Mouse (Mus musculus): ENCODE results near the gene Fam187a. TPM values are rescaled to one million over a fixed set of nuclear protein-coding genes. Genes with fewer than 3 reads are reported as not detected.
A peak's percentile ranks its signal among the peaks of the same experiment; 100 is the strongest.

The Fam187a gene
- polyA plus RNA-seq, 1 experiment from 2014 or later: not detected

GRCm38 (mm10) chr11:102896641-102897040 lies 11.7 kb downstream of the Fam187a start:
- Histone ChIP-seq H3K4me2 (no peak overlapping the region), H3K27ac (replicated peaks) (no peak overlapping the region), H3K4me1 (peaks cover 21% of the 10 kb centered on the region), H3K4me3 (replicated peaks) (no peak overlapping the region), H3K9ac (replicated peaks) (no peak overlapping the region), H3K9me3 (replicated peaks) (no peaks in the 10 kb centered on the region), H3K36me3 (no peaks in the 10 kb centered on the region), H3K27me3 (replicated peaks) (peaks cover 53% of the 10 kb centered on the region)
- no peak for ATAC-seq (ENCODE audit: low FRiP score)
- WGBS: 79% methylated on average over 20 of the region's 20 CpGs

- Histone ChIP-seq H3K27me3 (replicated peaks) (peaks cover 40% of the 10 kb centered on the region), H3K4me1 (peaks cover 13% of the 10 kb centered on the region), H3K4me2 (no peak overlapping the region)
These were observed 13.4 kb downstream of the Fam187a start for GRCm38 (mm10) chr11:102898408-102898807.

GRCm38 (mm10) chr11:102900763-102901162 lies 15.8 kb downstream of the Fam187a start, which contains the start of gene Gfap:
Gene Gfap (minus strand): TSS chr11:102900912.
- peaks cover 25% of the 10 kb centered on the region for H3K4me1 ChIP-seq
- H3K9ac ChIP-seq (replicated peaks): no peak within 1 kb of the TSS
- no peak within 1 kb of the TSS for H3K27ac ChIP-seq (replicated peaks)
- no peak within 1 kb of the TSS for H3K4me2 ChIP-seq
- H3K4me3 ChIP-seq (replicated peaks): no peak within 1 kb of the TSS
- peaks cover 18% of the 10 kb centered on the region for H3K27me3 ChIP-seq (replicated peaks)
- 0 out of 2 replicates have a peak, but pooled peaks have one; percentile 45 for ATAC-seq (ENCODE audit: low FRiP score)
- H3K36me3 ChIP-seq: no peaks in the 10 kb centered on the region
- H3K9me3 ChIP-seq (replicated peaks): no peaks in the 10 kb centered on the region
- 11% methylated on average over 7 of the region's 7 CpGs for WGBS

More at GRCm38 (mm10) chr11:102898408-102898807, 13.4 kb downstream of the Fam187a start:
- Histone ChIP-seq H3K36me3 (no peaks in the 10 kb centered on the region), H3K9me3 (replicated peaks) (no peaks in the 10 kb centered on the region), H3K27ac (replicated peaks) (peak overlapping the region; percentile 30; the same call in 1 of the 2 replicates), H3K4me3 (replicated peaks) (no peak overlapping the region), H3K9ac (replicated peaks) (no peak overlapping the region)
- ATAC-seq (ENCODE audit: low FRiP score): peak; percentile 60; the same call in 1 of the 2 replicates
- 63% methylated on average over 9 of the region's 9 CpGs for WGBS

- Histone ChIP-seq H3K4me2 (no peak overlapping the region), H3K9me3 (replicated peaks) (no peaks in the 10 kb centered on the region), H3K36me3 (no peaks in the 10 kb centered on the region), H3K4me3 (replicated peaks) (no peak overlapping the region), H3K4me1 (peaks cover 25% of the 10 kb centered on the region), H3K27me3 (replicated peaks) (peaks cover 14% of the 10 kb centered on the region), H3K27ac (replicated peaks) (no peak overlapping the region), H3K9ac (replicated peaks) (no peak overlapping the region)
- ATAC-seq (ENCODE audit: low FRiP score): no peak
- 72% methylated on average over 4 of the region's 4 CpGs for WGBS
These were observed 16.2 kb downstream of the Fam187a start for GRCm38 (mm10) chr11:102901199-102901598.

GRCm38 (mm10) chr11:102902107-102902506 lies 17.1 kb downstream of the Fam187a start:
- no peak for ATAC-seq (ENCODE audit: low FRiP score)
- peaks cover 9% of the 10 kb centered on the region; the same call in 1 of the 2 replicates for H3K27me3 ChIP-seq (replicated peaks)
- no peak overlapping the region for H3K9ac ChIP-seq (replicated peaks)
- H3K27ac ChIP-seq (replicated peaks): no peak overlapping the region
- H3K36me3 ChIP-seq: no peaks in the 10 kb centered on the region
- no peak overlapping the region for H3K4me2 ChIP-seq
- WGBS: 82% methylated on average over 5 of the region's 5 CpGs
- no peaks in the 10 kb centered on the region for H3K9me3 ChIP-seq (replicated peaks)
- H3K4me1 ChIP-seq: peaks cover 25% of the 10 kb centered on the region
- no peak overlapping the region for H3K4me3 ChIP-seq (replicated peaks)

- H3K9me3 ChIP-seq (replicated peaks): no peaks in the 10 kb centered on the region
- peaks cover 17% of the 10 kb centered on the region for H3K4me1 ChIP-seq
- no peak overlapping the region for H3K27ac ChIP-seq (replicated peaks)
- peaks cover 8% of the 10 kb centered on the region; the same call in 1 of the 2 replicates for H3K27me3 ChIP-seq (replicated peaks)
- WGBS: 62% methylated on average over 7 of the region's 7 CpGs
- H3K9ac ChIP-seq (replicated peaks): no peak overlapping the region
- H3K36me3 ChIP-seq: no peaks in the 10 kb centered on the region
- ATAC-seq (ENCODE audit: low FRiP score): no peak
- no peak overlapping the region for H3K4me3 ChIP-seq (replicated peaks)
- no peak overlapping the region for H3K4me2 ChIP-seq
These were observed 18.7 kb downstream of the Fam187a start for GRCm38 (mm10) chr11:102903654-102904053.

- Histone ChIP-seq H3K9me3 (replicated peaks) (no peaks in the 10 kb centered on the region), H3K36me3 (no peaks in the 10 kb centered on the region), H3K9ac (replicated peaks) (no peak overlapping the region), H3K4me2 (no peak overlapping the region), H3K27ac (replicated peaks) (no peak overlapping the region), H3K4me3 (replicated peaks) (no peak overlapping the region), H3K4me1 (0 out of 2 replicates have a peak, but pooled peaks cover 3% of the 10 kb centered on the region), H3K27me3 (replicated peaks) (no peaks in the 10 kb centered on the region)
- WGBS: 54% methylated on average over 7 of the region's 7 CpGs
- ATAC-seq (ENCODE audit: low FRiP score): no peak
These were observed 26.4 kb downstream of the Fam187a start for GRCm38 (mm10) chr11:102911376-102911775.

- ATAC-seq (ENCODE audit: low FRiP score): no peak
- H3K9ac ChIP-seq (replicated peaks): no peak overlapping the region
- H3K9me3 ChIP-seq (replicated peaks): no peaks in the 10 kb centered on the region
- no peak overlapping the region for H3K4me3 ChIP-seq (replicated peaks)
- 0 out of 2 replicates have a peak, but pooled peaks cover 3% of the 10 kb centered on the region for H3K4me1 ChIP-seq
- H3K27ac ChIP-seq (replicated peaks): no peak overlapping the region
- no peaks in the 10 kb centered on the region for H3K36me3 ChIP-seq
- H3K27me3 ChIP-seq (replicated peaks): no peaks in the 10 kb centered on the region
- WGBS: 94% methylated on average over 9 of the region's 9 CpGs
- no peak overlapping the region for H3K4me2 ChIP-seq
These were observed 30.4 kb downstream of the Fam187a start for GRCm38 (mm10) chr11:102915380-102915779.

- Histone ChIP-seq H3K4me2 (no peak overlapping the region), H3K27me3 (replicated peaks) (no peaks in the 10 kb centered on the region), H3K36me3 (no peaks in the 10 kb centered on the region), H3K4me1 (0 out of 2 replicates have a peak, but pooled peaks cover 2% of the 10 kb centered on the region), H3K27ac (replicated peaks) (no peak overlapping the region), H3K4me3 (replicated peaks) (no peak overlapping the region), H3K9ac (replicated peaks) (no peak overlapping the region), H3K9me3 (replicated peaks) (no peaks in the 10 kb centered on the region)
- no peak for ATAC-seq (ENCODE audit: low FRiP score)
- WGBS: 60% methylated on average over 4 of the region's 4 CpGs
These were observed 33.1 kb downstream of the Fam187a start for GRCm38 (mm10) chr11:102918077-102918476.

- H3K27me3 ChIP-seq (replicated peaks): no peaks in the 10 kb centered on the region
- peaks cover 11% of the 10 kb centered on the region for H3K4me1 ChIP-seq
- 0 out of 2 replicates have a peak overlapping the region, but pooled peaks have one; percentile 17 for H3K9ac ChIP-seq (replicated peaks)
- no peak overlapping the region for H3K27ac ChIP-seq (replicated peaks)
- no peak for ATAC-seq (ENCODE audit: low FRiP score)
- 74% methylated on average over 6 of the region's 6 CpGs for WGBS
- H3K9me3 ChIP-seq (replicated peaks): no peaks in the 10 kb centered on the region
- H3K4me3 ChIP-seq (replicated peaks): no peak overlapping the region
- no peaks in the 10 kb centered on the region for H3K36me3 ChIP-seq
- H3K4me2 ChIP-seq: no peak overlapping the region
These were observed 36.5 kb downstream of the Fam187a start for GRCm38 (mm10) chr11:102921491-102921890.

GRCm38 (mm10) chr11:102924557-102925350 lies 39.8 kb downstream of the Fam187a start, which contains the start of gene Kif18b:
Gene Kif18b (minus strand): TSS chr11:102925124.
- under 1% methylated on average over 62 of the region's 62 CpGs for WGBS
- peak within 1 kb of the TSS; percentile 62 for H3K4me3 ChIP-seq (replicated peaks)
- H3K4me1 ChIP-seq: peaks cover 11% of the 10 kb centered on the region
- ATAC-seq (ENCODE audit: low FRiP score): peak; percentile 84
- H3K4me2 ChIP-seq: peak within 1 kb of the TSS; percentile 94
- peaks cover 5% of the 10 kb centered on the region; the same call in 1 of the 2 replicates for H3K27me3 ChIP-seq (replicated peaks)
- peak within 1 kb of the TSS; percentile 46 for H3K9ac ChIP-seq (replicated peaks)
- H3K36me3 ChIP-seq: no peaks in the 10 kb centered on the region
- H3K27ac ChIP-seq (replicated peaks): peak within 1 kb of the TSS; percentile 74
- H3K9me3 ChIP-seq (replicated peaks): no peaks in the 10 kb centered on the region

- WGBS: 1% methylated on average over 10 of the region's 10 CpGs
- peak overlapping the region; percentile 74 for H3K27ac ChIP-seq (replicated peaks)
These were observed 40.4 kb downstream of the Fam187a start for GRCm38 (mm10) chr11:102925351-102925717.

More at GRCm38 (mm10) chr11:102925351-102925717, 40.4 kb downstream of the Fam187a start:
- Histone ChIP-seq H3K9ac (replicated peaks) (peak overlapping the region; percentile 46), H3K9me3 (replicated peaks) (no peaks in the 10 kb centered on the region), H3K4me1 (peaks cover 11% of the 10 kb centered on the region), H3K4me2 (peak overlapping the region; percentile 94), H3K27me3 (replicated peaks) (peaks cover 5% of the 10 kb centered on the region; the same call in 1 of the 2 replicates), H3K4me3 (replicated peaks) (peak overlapping the region; percentile 62), H3K36me3 (no peaks in the 10 kb centered on the region)
- 0 out of 2 replicates have a peak, but pooled peaks have one; percentile 28 for ATAC-seq (ENCODE audit: low FRiP score)
